Mouse (Mus musculus) limb, embryonic 14.5 days (tissue): ENCODE results near the gene Sltm. TPM values are rescaled to one million over a fixed set of nuclear protein-coding genes. Genes with fewer than 3 reads are reported as not detected.

ENCODE experiments used
- ATAC-seq: fragments of 200-750 bp; cut with Nextera tagmentation; 2 replicates; pipeline ENCODE4 v1.8.0; 2017; ENCODE audit warnings: low read depth, moderate number of reproducible peaks, moderate TSS enrichment; ENCODE audit not compliant: low FRiP score
- DNase-seq: peaks from one replicate; pipeline ENCODE4 v3.0.0-alpha.2; 2015; ENCODE audit warnings: low spot score
- H3K27ac ChIP-seq: fragments of 300-500 bp; sonication (generic); replicated peaks from 2 replicates; pipeline ENCODE4 v1.5.1; 2014; ENCODE audit warnings: low read depth, mild to moderate bottlenecking, low read length, moderate library complexity, mixed read lengths
- H3K27me3 ChIP-seq: fragments of 300-500 bp; sonication (generic); 2 replicates; pipeline ENCODE4 v1.6.1; 2014; ENCODE audit warnings: low read length, mixed read lengths; ENCODE audit not compliant: control insufficient read depth, insufficient read depth
- H3K36me3 ChIP-seq: fragments of 300-500 bp; sonication (generic); 2 replicates; pipeline ENCODE4 v1.6.1; 2014; ENCODE audit warnings: mild to moderate bottlenecking, low read length, moderate library complexity, mixed read lengths; ENCODE audit not compliant: control insufficient read depth, insufficient read depth
- H3K4me1 ChIP-seq: fragments of 300-500 bp; sonication (generic); 2 replicates; pipeline ENCODE4 v1.6.1; 2014; ENCODE audit warnings: antibody characterized with exemption, low read length, mixed read lengths; ENCODE audit not compliant: control insufficient read depth, insufficient read depth
- H3K4me2 ChIP-seq: fragments of 300-500 bp; sonication (generic); replicated peaks from 2 replicates; pipeline ENCODE4 v1.6.1; 2014; ENCODE audit warnings: low read depth, mild to moderate bottlenecking, low read length, moderate library complexity; ENCODE audit not compliant: severe bottlenecking
- H3K4me3 ChIP-seq: fragments of 300-500 bp; sonication (generic); replicated peaks from 2 replicates; pipeline ENCODE4 v1.5.1; 2014; ENCODE audit warnings: low read length
- H3K9ac ChIP-seq: fragments of 300-500 bp; sonication (generic); 2 replicates; pipeline ENCODE4 v1.6.1; 2014; ENCODE audit warnings: mild to moderate bottlenecking, low read depth, low read length, moderate library complexity; ENCODE audit not compliant: severe bottlenecking
- H3K9me3 ChIP-seq: fragments of 300-500 bp; sonication (generic); 2 replicates; pipeline ENCODE4 v1.6.1; 2016; ENCODE audit warnings: low read length; ENCODE audit not compliant: control insufficient read depth
- POLR2A ChIP-seq: fragments of 200-500 bp; IDR thresholded peaks from 2 replicates; pipeline ENCODE4 v1.8.0; 2012; ENCODE audit warnings: inconsistent platforms, mild to moderate bottlenecking, moderate library complexity, borderline replicate concordance; ENCODE audit not compliant: insufficient read depth, insufficient read length; ENCODE audit errors: extremely low read depth
- WGBS: fragments of 180-500 bp; shearing (Covaris S2); extraction: QIAGEN DNeasy Blood & Tissue Kit; methylation state at CpG from one replicate; pipeline ENCODE4 v1.1.7; 2014; 5-methylcytosine and 5-hydroxymethylcytosine counted together
- polyA plus RNA-seq, 2 experiments: library from polyadenylated mRNA; depleted of rRNA in 1 of 2; stranded (reverse) in 1 of 2; unstranded in 1 of 2; fragments of >200 nt; fragmentation: Nextera tagmentation in 1 of 2; extraction: Ambion mirVana in 1 of 2; gene quantifications; 2 replicates each; pipeline versions ENCODE4 v1.2.1 to v1.2.3; 2012 to 2014

Sltm gene
- polyA plus RNA-seq, 2 experiments, result 49.8 to 52.8 TPM

- Histone ChIP-seq H3K27ac (peak within 1 kb of the TSS; percentile 98), H3K9ac (peak within 1 kb of the TSS; percentile 98), H3K27me3 (no peaks in the 10 kb centered on the region), H3K36me3 (0 out of 2 replicates have a peak, but pooled peaks cover 2% of the 10 kb centered on the region), H3K4me3 (peak within 1 kb of the TSS; percentile 92), H3K4me1 (peaks cover 7% of the 10 kb centered on the region), H3K9me3 (no peaks in the 10 kb centered on the region), H3K4me2 (peak within 1 kb of the TSS; percentile 65)
- under 1% methylated on average over 42 of the region's 45 CpGs for WGBS
- DNase-seq (peak; percentile 95), ATAC-seq (peak; percentile 96)
- no peak; the same call in 1 of the 2 replicates for TF ChIP-seq POLR2A
Observed at GRCm38 (mm10) chr9:70503626-70504041, 38.9 kb upstream of the Sltm start, which contains the start of gene Rnf111. Gene Rnf111 (minus strand): TSS chr9:70503725.

DNA sequence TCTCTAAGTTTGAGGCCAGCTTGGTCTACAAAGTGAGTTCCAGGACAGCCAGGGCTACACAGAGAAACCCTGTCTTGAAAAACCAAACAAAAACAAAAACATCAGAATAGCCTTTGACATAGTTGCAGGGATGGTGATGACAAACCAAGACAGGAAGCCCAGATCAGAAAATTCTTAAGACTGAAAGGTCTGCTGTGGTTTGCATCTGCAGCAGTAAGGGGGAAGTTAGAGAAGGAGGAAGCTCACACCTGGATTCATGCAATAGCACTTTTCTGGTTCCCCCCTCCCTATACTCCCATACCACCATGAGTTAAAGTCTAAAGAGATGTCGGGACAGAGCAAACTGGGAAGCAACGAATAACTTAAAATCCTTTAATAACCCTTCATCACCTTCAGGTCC, 36.4 kb upstream of the Sltm start:
- 79% methylated on average over 2 of the region's 2 CpGs for WGBS
- no peak overlapping the region for H3K4me2 ChIP-seq
- H3K27ac ChIP-seq, result no peak overlapping the region
- H3K9ac ChIP-seq, result no peak overlapping the region
- H3K4me1 ChIP-seq, result peaks cover 7% of the 10 kb centered on the region
- ATAC-seq (no peak), DNase-seq (no peak)
- no peaks in the 10 kb centered on the region for H3K36me3 ChIP-seq
- no peak for TF ChIP-seq POLR2A
- no peaks in the 10 kb centered on the region for H3K27me3 ChIP-seq
- no peaks in the 10 kb centered on the region for H3K9me3 ChIP-seq
- H3K4me3 ChIP-seq, result no peak overlapping the region

DNA sequence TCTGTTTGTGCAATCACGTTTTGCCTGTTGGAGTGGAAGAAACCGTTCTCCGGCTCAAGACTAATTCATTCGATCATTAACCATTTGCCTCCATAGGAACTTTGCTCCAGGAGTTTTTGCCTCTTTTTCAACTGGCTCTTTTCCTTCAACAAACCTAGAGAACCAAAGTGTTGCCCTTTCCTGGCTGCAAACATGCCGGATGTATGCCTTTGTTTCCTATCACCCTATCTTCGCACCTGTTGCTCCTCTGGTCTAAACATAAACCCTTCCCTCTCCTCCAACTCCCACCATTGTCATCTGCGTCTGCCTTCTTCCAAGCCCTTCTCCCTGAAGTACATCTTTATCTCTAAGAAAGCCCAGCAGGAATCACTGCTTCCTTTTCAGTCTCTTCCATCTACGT, 35.8 kb upstream of the Sltm start:
- ATAC-seq (no peak), DNase-seq (no peak)
- 76% methylated on average over 8 of the region's 8 CpGs for WGBS
- no peaks in the 10 kb centered on the region for H3K9me3 ChIP-seq
- H3K4me1 ChIP-seq, result peaks cover 5% of the 10 kb centered on the region
- H3K27me3 ChIP-seq, result no peaks in the 10 kb centered on the region
- no peak for TF ChIP-seq POLR2A
- H3K4me3 ChIP-seq, result no peak overlapping the region
- no peak overlapping the region for H3K9ac ChIP-seq
- H3K36me3 ChIP-seq, result no peaks in the 10 kb centered on the region
- no peak overlapping the region for H3K4me2 ChIP-seq
- no peak overlapping the region for H3K27ac ChIP-seq

DNA sequence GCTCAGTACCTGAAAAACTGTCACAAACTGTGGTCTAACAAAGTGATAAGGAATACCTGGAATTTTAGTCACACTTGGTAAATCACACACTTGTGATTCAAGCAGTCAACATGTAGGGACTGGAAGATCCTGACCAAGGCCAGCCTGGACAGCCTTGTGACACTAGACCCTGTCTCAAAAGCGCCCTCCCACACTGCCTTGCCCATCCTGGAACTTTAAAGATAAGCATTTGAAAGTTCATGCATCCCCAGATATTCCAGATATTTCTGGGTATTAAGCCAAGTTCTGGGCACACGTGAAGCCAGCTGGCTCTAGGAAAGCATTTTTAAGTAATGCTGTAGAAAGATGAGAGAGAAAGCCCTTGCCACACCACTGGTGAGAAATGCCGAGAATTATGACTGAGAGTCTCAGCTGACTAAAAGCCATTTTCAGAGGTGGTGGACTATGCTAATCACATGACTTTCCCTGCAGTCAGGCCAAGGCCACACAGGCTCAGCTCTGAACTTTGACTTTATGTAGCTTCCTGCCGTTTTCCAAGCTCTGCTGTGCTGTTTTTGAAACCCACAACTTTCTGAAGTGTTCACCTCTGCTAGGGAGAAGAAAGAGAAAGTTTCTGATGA, 32.5 kb upstream of the Sltm start:
- TF ChIP-seq POLR2A, result no peak
- Histone ChIP-seq H3K9ac (no peak overlapping the region), H3K27ac (no peak overlapping the region)

GRCm38 (mm10) chr9:70510998-70511583, 31.5 kb upstream of the Sltm start:
- Histone ChIP-seq H3K9ac (no peak overlapping the region), H3K4me2 (no peak overlapping the region), H3K4me3 (no peak overlapping the region), H3K27ac (no peak overlapping the region), H3K4me1 (no peaks in the 10 kb centered on the region), H3K36me3 (no peaks in the 10 kb centered on the region), H3K27me3 (no peaks in the 10 kb centered on the region), H3K9me3 (no peaks in the 10 kb centered on the region)
- no peak for TF ChIP-seq POLR2A
- WGBS, result 61% methylated on average over 10 of the region's 10 CpGs
- no peak for ATAC-seq
- no peak for DNase-seq

More for the DNA sequence above, 32.5 kb upstream of the Sltm start:
- ATAC-seq (no peak), DNase-seq (no peak)
- H3K4me2 ChIP-seq, result no peak overlapping the region
- 65% methylated on average over 4 of the region's 4 CpGs for WGBS
- no peaks in the 10 kb centered on the region for H3K9me3 ChIP-seq
- H3K36me3 ChIP-seq, result no peaks in the 10 kb centered on the region
- no peaks in the 10 kb centered on the region for H3K4me1 ChIP-seq
- no peak overlapping the region for H3K4me3 ChIP-seq
- no peaks in the 10 kb centered on the region for H3K27me3 ChIP-seq
